Mouse (Mus musculus) adrenal gland, postnatal 4 days (tissue): ENCODE measurements around the gene Ctsa. TPM values are rescaled to one million over a fixed set of nuclear protein-coding genes. Genes with fewer than 3 reads are reported as not detected.
"Not testable (repeated sequence)": the region's sequence is repeated elsewhere in the genome, so short reads cannot be mapped to it uniquely, and the experiment has no call there.

Source experiments
- DNase-seq, 2 experiments: peaks; one replicate each; pipeline ENCODE4 v3.0.0; 2021 to 2022; ENCODE audit warnings: low spot score in 2 of 2, mixed read lengths in 2 of 2
- total RNA-seq, 2 experiments: library from RNA; stranded (reverse); gene quantifications; 2 replicates each; pipeline ENCODE4 v1.2.3; 2021

Gene Ctsa
- total RNA-seq, 2 experiments from 2014 or later: 140 to 158 TPM

GRCm38 (mm10) chr2:164877376-164878215 lies 44.9 kb downstream of the Ctsa start:
- DNase-seq: not testable (repeated sequence)

GRCm38 (mm10) chr2:164878509-164879227 lies 46.0 kb downstream of the Ctsa start:
- DNase-seq: no peak

- DNase-seq: peak; percentile 91 to 96
Observed at GRCm38 (mm10) chr2:164879228-164879567, 46.5 kb downstream of the Ctsa start, which contains the start of gene Pcif1. Gene Pcif1 (plus strand): TSS chr2:164879304.

GRCm38 (mm10) chr2:164879568-164880277 lies 47.0 kb downstream of the Ctsa start:
- DNase-seq: peak; percentile 89

- DNase-seq: no peak
Observed at GRCm38 (mm10) chr2:164882619-164883018, 49.9 kb downstream of the Ctsa start.

- peak; percentile 50 to 54 for DNase-seq
Observed at GRCm38 (mm10) chr2:164885788-164886187, 53.1 kb downstream of the Ctsa start.

- DNase-seq: no peak
Observed at GRCm38 (mm10) chr2:164886617-164887016, 53.9 kb downstream of the Ctsa start.

- DNase-seq: no peak
Observed at GRCm38 (mm10) chr2:164888996-164889395, 56.3 kb downstream of the Ctsa start.

GRCm38 (mm10) chr2:164889960-164890359 lies 57.3 kb downstream of the Ctsa start:
- DNase-seq: no peak

Other genes with a start within 250 kb of the Ctsa start
- gene Wfdc6a, start 247.4 kb upstream of the Ctsa start, total RNA-seq: 1 to 10 TPM in 1 of 2 experiments, under 1 TPM in 1; 0.48 to 1.2 TPM
- gene Eppin, start 239.3 kb upstream of the Ctsa start, total RNA-seq: not detected
- not detected for gene Wfdc6b, start 219.4 kb upstream of the Ctsa start, total RNA-seq
- under 1 TPM; 0.20 to 0.39 TPM for gene Wfdc8, start 219.2 kb upstream of the Ctsa start, total RNA-seq
- not detected for gene Wfdc16, start 194.1 kb upstream of the Ctsa start, total RNA-seq
- under 1 TPM in 1 of 2 experiments, not detected in 1; 0.76 TPM for gene Wfdc10, start 176.8 kb upstream of the Ctsa start, total RNA-seq
- gene Wfdc9, start 176.3 kb upstream of the Ctsa start, total RNA-seq: not detected
- not detected for gene Wfdc11, start 158.8 kb upstream of the Ctsa start, total RNA-seq
- gene Wfdc13, start 147.8 kb upstream of the Ctsa start, total RNA-seq: not detected
- gene Spint4, start 134.4 kb upstream of the Ctsa start, total RNA-seq: not detected
- not detected for gene Spint5, start 117.6 kb upstream of the Ctsa start, total RNA-seq
- under 1 TPM; 0.90 to 0.92 TPM for gene Wfdc3, start 86.9 kb upstream of the Ctsa start, total RNA-seq
- 10 to 100 TPM; 50.1 to 54.2 TPM for gene Dnttip1, start 86.9 kb upstream of the Ctsa start, total RNA-seq
- 10 to 100 TPM; 48.4 to 64.6 TPM for gene Ube2c, start 63.0 kb upstream of the Ctsa start, total RNA-seq
- gene Tnnc2, start 52.9 kb upstream of the Ctsa start, total RNA-seq: 100 to 1,000 TPM in 1 of 2 experiments, 10 to 100 TPM in 1; 94.0 to 231 TPM
- gene Snx21, start 47.0 kb upstream of the Ctsa start, total RNA-seq: 10 to 100 TPM; 40.5 to 42.9 TPM
- gene Acot8, start 28.0 kb upstream of the Ctsa start, total RNA-seq: 10 to 100 TPM; 30.1 to 31.3 TPM
- 1 to 10 TPM; 3.8 to 4.5 TPM for gene Zswim3, start 27.8 kb upstream of the Ctsa start, total RNA-seq
- gene Zswim1, start 10.2 kb upstream of the Ctsa start, total RNA-seq: 10 to 100 TPM; 10.7 to 11.0 TPM
- gene Spata25, start 4.3 kb upstream of the Ctsa start, total RNA-seq: 1 to 10 TPM in 1 of 2 experiments, under 1 TPM in 1; 0.76 to 1.7 TPM
- gene Neurl2, start 583 bp downstream of the Ctsa start, total RNA-seq: 1 to 10 TPM; 5.4 to 7.4 TPM
- 10 to 100 TPM; 25.7 to 28.9 TPM for gene Pltp, start 24.8 kb downstream of the Ctsa start, total RNA-seq
- gene Pcif1, start 46.4 kb downstream of the Ctsa start, total RNA-seq: 10 to 100 TPM; 78.8 to 80.7 TPM
- gene Zfp335, start 78.9 kb downstream of the Ctsa start, total RNA-seq: 10 to 100 TPM; 20.7 to 21.7 TPM
- gene Mmp9, start 107.9 kb downstream of the Ctsa start, total RNA-seq: 1 to 10 TPM; 3.4 to 5.7 TPM
- 10 to 100 TPM; 12.7 to 14.0 TPM for gene Slc12a5, start 127.9 kb downstream of the Ctsa start, total RNA-seq
- gene Ncoa5, start 202.0 kb downstream of the Ctsa start, total RNA-seq: 10 to 100 TPM; 43.7 to 50.1 TPM
- gene Cd40, start 222.8 kb downstream of the Ctsa start, total RNA-seq: 1 to 10 TPM; 6.3 to 8.5 TPM